Mouse (Mus musculus) midbrain, embryonic 13.5 days (tissue): ENCODE results near the gene Plekhb2. TPM values are rescaled to one million over a fixed set of nuclear protein-coding genes. Genes with fewer than 3 reads are reported as not detected.

Source experiments
- ATAC-seq: fragments of 200-750 bp; cut with Nextera tagmentation; 2 replicates; pipeline ENCODE4 v1.8.0; 2017; ENCODE audit warnings: mild to moderate bottlenecking, moderate TSS enrichment, moderate library complexity
- H3K27ac ChIP-seq: fragments of 300-500 bp; sonication (generic); 2 replicates; pipeline ENCODE4 v1.5.1; 2015; ENCODE audit warnings: inconsistent platforms, mild to moderate bottlenecking, moderate library complexity
- H3K27me3 ChIP-seq: fragments of 300-500 bp; sonication (generic); 2 replicates; pipeline ENCODE4 v1.6.1; 2015; ENCODE audit warnings: mild to moderate bottlenecking, inconsistent platforms
- H3K36me3 ChIP-seq: fragments of 300-500 bp; sonication (generic); 2 replicates; pipeline ENCODE4 v1.6.1; 2015; ENCODE audit warnings: mild to moderate bottlenecking, inconsistent platforms
- H3K4me1 ChIP-seq: fragments of 300-500 bp; sonication (generic); replicated peaks from 2 replicates; pipeline ENCODE4 v1.6.1; 2015; ENCODE audit warnings: inconsistent platforms
- H3K4me2 ChIP-seq: fragments of 300-500 bp; sonication (generic); replicated peaks from 2 replicates; pipeline ENCODE4 v1.6.1; 2015; ENCODE audit warnings: moderate library complexity, mild to moderate bottlenecking, inconsistent platforms
- H3K4me3 ChIP-seq: fragments of 300-500 bp; sonication (generic); replicated peaks from 2 replicates; pipeline ENCODE4 v1.5.1; 2015; ENCODE audit warnings: mild to moderate bottlenecking, inconsistent platforms
- H3K9ac ChIP-seq: fragments of 300-500 bp; sonication (generic); replicated peaks from 2 replicates; pipeline ENCODE4 v1.6.1; 2015; ENCODE audit warnings: mild to moderate bottlenecking, inconsistent platforms
- H3K9me3 ChIP-seq: fragments of 300-500 bp; sonication (generic); 2 replicates; pipeline ENCODE4 v1.6.1; 2016; ENCODE audit warnings: mild to moderate bottlenecking, inconsistent platforms
- WGBS: fragments of 180-500 bp; shearing (Covaris S2); methylation state at CpG from one replicate; pipeline ENCODE4 v1.1.7; 2015; 5-methylcytosine and 5-hydroxymethylcytosine counted together
- polyA plus RNA-seq: library from polyadenylated mRNA; unstranded; fragments of >200 nt; fragmentation: Nextera tagmentation; extraction: Ambion mirVana; gene quantifications from 2 replicates; pipeline ENCODE4 v1.2.1, GENCODE M21; 2015

Gene Plekhb2
- polyA plus RNA-seq, 1 experiment from 2014 or later = 62.7 TPM

DNA sequence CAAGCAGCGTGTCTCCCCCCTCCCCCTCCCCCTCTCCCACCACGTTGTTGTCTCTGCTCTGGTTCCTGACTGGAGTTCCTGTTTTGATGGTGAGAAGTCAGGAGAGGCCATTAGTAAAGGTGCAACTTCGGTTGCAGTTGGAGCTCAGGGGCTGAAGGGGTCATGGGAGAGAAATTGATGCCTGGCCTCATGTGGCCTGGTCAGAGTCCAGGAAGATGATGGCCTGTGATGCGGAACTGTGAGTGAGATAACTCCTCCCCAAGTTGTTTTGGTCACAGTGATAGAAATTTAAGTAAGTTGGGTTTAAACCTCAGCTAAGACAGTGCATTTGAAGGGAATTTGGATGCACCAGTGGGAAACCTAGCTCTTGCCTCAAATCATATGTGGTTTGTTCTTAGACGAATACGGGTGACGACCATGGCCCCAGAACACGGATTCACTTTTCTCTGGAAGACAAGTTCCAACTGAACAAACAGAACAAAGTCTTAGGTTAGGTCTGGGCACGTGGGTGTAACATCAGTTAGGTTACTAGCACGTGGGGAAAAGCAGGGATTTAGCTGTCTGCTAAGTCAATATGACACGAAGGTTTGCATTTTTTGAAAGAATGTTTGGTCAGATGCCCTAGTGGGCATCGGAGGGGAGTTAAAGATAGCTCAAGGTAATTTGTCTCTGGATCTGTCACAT lies 5.4 kb downstream of the Plekhb2 start:
- Histone ChIP-seq H3K9me3 (no peaks in the 10 kb centered on the region), H3K9ac (no peak overlapping the region), H3K27me3 (no peaks in the 10 kb centered on the region), H3K4me1 (peaks cover 31% of the 10 kb centered on the region), H3K4me3 (no peak overlapping the region), H3K27ac (no peak overlapping the region), H3K36me3 (0 out of 2 replicates have a peak, but pooled peaks cover 2% of the 10 kb centered on the region), H3K4me2 (no peak overlapping the region)
- 84% methylated on average over 12 of the region's 12 CpGs for WGBS
- ATAC-seq = no peak

DNA sequence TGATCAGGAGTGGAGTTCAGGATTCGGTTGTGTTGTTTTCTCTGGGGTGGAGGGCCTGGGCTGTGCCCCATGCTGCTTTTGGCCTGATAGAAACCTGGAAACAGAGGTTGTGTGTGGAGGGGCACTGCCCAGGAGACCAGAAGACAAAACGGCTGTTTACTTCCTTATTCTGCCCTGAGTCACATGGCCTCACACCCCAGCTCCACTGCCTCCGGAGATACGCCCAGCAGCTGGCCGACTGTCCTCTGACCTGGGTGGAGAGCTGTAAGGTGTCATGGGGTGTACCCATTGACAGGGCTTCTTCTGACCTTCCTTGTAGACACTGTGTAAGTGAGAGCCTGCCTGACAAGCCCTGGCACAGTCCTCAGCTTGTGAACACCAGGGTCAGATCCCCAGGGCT lies 8.9 kb downstream of the Plekhb2 start:
- Histone ChIP-seq H3K27ac (no peak overlapping the region), H3K4me2 (no peak overlapping the region), H3K9me3 (no peaks in the 10 kb centered on the region), H3K36me3 (peaks cover 23% of the 10 kb centered on the region), H3K4me1 (no peaks in the 10 kb centered on the region), H3K4me3 (no peak overlapping the region), H3K27me3 (no peaks in the 10 kb centered on the region), H3K9ac (no peak overlapping the region)
- WGBS = 82% methylated on average over 5 of the region's 5 CpGs
- no peak for ATAC-seq

GRCm38 (mm10) chr1:34859761-34860160 lies 10.0 kb downstream of the Plekhb2 start:
- no peak overlapping the region for H3K4me3 ChIP-seq
- H3K27me3 ChIP-seq = no peaks in the 10 kb centered on the region
- no peaks in the 10 kb centered on the region for H3K4me1 ChIP-seq
- no peak overlapping the region for H3K27ac ChIP-seq
- no peak for ATAC-seq
- no peak overlapping the region for H3K4me2 ChIP-seq
- 76% methylated on average over 3 of the region's 3 CpGs for WGBS
- H3K9me3 ChIP-seq = no peaks in the 10 kb centered on the region
- peaks cover 34% of the 10 kb centered on the region for H3K36me3 ChIP-seq
- H3K9ac ChIP-seq = no peak overlapping the region

DNA sequence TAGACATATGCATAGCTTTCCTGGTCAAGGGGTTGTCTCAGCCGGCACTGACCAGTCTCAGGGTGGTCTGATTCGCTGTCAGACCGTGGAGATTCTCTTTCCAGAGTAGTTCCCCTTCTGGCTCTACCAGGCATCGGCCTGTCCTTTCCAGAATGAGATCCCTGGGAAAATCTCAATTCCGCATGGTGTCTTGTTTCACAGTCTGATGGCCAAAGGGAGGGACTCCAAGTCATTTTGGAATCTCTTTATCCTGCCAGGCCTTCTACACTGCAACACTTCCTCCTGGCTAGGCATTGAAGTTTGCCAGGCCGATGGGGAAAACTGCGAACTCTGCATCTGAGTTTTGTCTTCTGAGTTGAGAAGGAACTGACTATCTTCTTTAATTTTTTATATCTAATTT lies 10.4 kb downstream of the Plekhb2 start:
- H3K9me3 ChIP-seq = no peaks in the 10 kb centered on the region
- no peak overlapping the region for H3K27ac ChIP-seq
- H3K9ac ChIP-seq = no peak overlapping the region
- H3K4me1 ChIP-seq = no peaks in the 10 kb centered on the region
- no peak overlapping the region for H3K4me3 ChIP-seq
- no peak overlapping the region for H3K4me2 ChIP-seq
- no peak for ATAC-seq
- WGBS = 92% methylated on average over 7 of the region's 7 CpGs
- peaks cover 38% of the 10 kb centered on the region for H3K36me3 ChIP-seq
- H3K27me3 ChIP-seq = no peaks in the 10 kb centered on the region

DNA sequence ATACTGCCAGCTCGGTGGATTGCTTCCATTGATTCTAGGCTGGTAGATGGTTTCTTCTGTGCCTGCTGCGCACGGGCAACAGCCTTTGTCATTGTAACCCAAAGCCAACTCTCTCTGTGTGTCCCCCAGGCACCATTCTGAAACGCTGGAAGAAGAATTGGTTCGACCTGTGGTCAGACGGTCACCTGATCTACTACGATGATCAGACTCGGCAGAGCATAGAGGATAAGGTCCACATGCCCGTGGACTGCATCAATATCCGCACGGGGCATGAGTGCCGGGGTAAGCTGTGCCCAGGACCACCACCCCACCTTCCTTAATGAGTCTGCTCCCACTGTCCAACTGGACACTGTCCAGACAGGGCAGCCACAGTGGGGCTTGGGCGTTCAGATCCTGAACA lies 13.1 kb downstream of the Plekhb2 start:
- Histone ChIP-seq H3K27ac (no peak overlapping the region), H3K9me3 (no peaks in the 10 kb centered on the region), H3K4me2 (no peak overlapping the region), H3K4me3 (no peak overlapping the region), H3K27me3 (no peaks in the 10 kb centered on the region), H3K9ac (no peak overlapping the region), H3K36me3 (peaks cover 50% of the 10 kb centered on the region), H3K4me1 (no peaks in the 10 kb centered on the region)
- ATAC-seq = no peak
- 96% methylated on average over 13 of the region's 13 CpGs for WGBS

- Histone ChIP-seq H3K36me3 (peaks cover 55% of the 10 kb centered on the region), H3K9me3 (no peaks in the 10 kb centered on the region), H3K4me3 (no peak overlapping the region), H3K4me1 (no peaks in the 10 kb centered on the region), H3K9ac (no peak overlapping the region), H3K27me3 (no peaks in the 10 kb centered on the region), H3K27ac (no peak overlapping the region), H3K4me2 (no peak overlapping the region)
- ATAC-seq = no peak
- WGBS = 96% methylated on average over 7 of the region's 7 CpGs
Measured at GRCm38 (mm10) chr1:34863323-34863722, 13.5 kb downstream of the Plekhb2 start.

GRCm38 (mm10) chr1:34864243-34864642 lies 14.5 kb downstream of the Plekhb2 start:
- Histone ChIP-seq H3K4me1 (no peaks in the 10 kb centered on the region), H3K4me2 (no peak overlapping the region), H3K9me3 (no peaks in the 10 kb centered on the region), H3K36me3 (peaks cover 63% of the 10 kb centered on the region), H3K27me3 (no peaks in the 10 kb centered on the region), H3K9ac (no peak overlapping the region), H3K27ac (no peak overlapping the region), H3K4me3 (no peak overlapping the region)
- no peak for ATAC-seq
- WGBS = 90% methylated on average over 7 of the region's 7 CpGs

DNA sequence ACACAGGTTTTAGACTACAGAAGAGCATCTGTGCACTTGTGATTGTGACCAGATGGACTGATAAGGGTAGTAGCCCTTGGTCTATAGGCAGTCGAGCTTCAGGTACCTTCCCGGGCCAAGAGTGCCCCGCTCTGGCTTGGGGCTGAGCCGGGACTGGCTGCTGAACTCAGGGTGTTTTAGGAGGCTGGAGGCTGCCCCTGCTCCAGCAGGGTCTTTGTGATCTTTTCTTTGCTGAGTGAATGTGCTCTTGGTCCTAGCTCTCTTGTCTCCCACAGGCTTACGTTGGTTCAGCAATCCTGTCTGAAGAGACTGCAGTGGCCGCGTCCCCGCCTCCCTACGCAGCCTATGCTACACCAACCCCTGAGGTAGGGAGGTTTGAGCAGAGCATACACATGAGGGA lies 16.1 kb downstream of the Plekhb2 start:
- H3K9me3 ChIP-seq = no peaks in the 10 kb centered on the region
- H3K27ac ChIP-seq = no peak overlapping the region
- ATAC-seq = no peak
- no peak overlapping the region for H3K4me3 ChIP-seq
- WGBS = 86% methylated on average over 9 of the region's 9 CpGs
- H3K36me3 ChIP-seq = peaks cover 72% of the 10 kb centered on the region
- no peak overlapping the region for H3K4me2 ChIP-seq
- no peaks in the 10 kb centered on the region for H3K4me1 ChIP-seq
- H3K27me3 ChIP-seq = no peaks in the 10 kb centered on the region
- H3K9ac ChIP-seq = no peak overlapping the region

- H3K4me1 ChIP-seq = no peaks in the 10 kb centered on the region
- H3K27ac ChIP-seq = no peak overlapping the region
- H3K9ac ChIP-seq = no peak overlapping the region
- H3K4me3 ChIP-seq = no peak overlapping the region
- peaks cover 79% of the 10 kb centered on the region for H3K36me3 ChIP-seq
- H3K4me2 ChIP-seq = no peak overlapping the region
- peak; percentile 80 for ATAC-seq
- H3K9me3 ChIP-seq = no peaks in the 10 kb centered on the region
- no peaks in the 10 kb centered on the region for H3K27me3 ChIP-seq
- WGBS = 54% methylated on average over 10 of the region's 10 CpGs
Measured at GRCm38 (mm10) chr1:34866815-34867573, 17.2 kb downstream of the Plekhb2 start.

DNA sequence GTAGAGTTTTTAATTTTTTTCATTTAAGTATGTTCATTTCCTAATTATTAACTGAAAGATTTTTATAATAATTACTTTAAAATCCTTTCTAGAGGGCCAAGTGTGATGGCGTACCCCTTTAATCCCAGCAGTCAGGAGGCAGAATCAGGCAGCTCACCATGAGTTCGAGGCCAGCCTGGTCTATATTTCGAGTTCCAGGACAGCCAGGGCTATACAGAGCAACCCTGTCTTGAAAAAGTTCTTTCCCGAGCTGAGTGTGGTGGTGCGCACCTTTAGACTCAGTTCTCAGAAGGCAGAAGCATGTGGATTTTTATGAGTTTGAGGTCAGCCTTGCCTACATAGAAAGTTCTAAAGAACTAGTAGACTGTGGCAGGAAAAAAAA lies 17.8 kb downstream of the Plekhb2 start:
- 98% methylated on average over 5 of the region's 5 CpGs for whole genome bisulfite sequencing

GRCm38 (mm10) chr1:34868391-34868790 lies 18.6 kb downstream of the Plekhb2 start:
- no peaks in the 10 kb centered on the region for H3K4me1 ChIP-seq
- peaks cover 77% of the 10 kb centered on the region for H3K36me3 ChIP-seq
- no peak overlapping the region for H3K27ac ChIP-seq
- ATAC-seq = no peak
- H3K4me3 ChIP-seq = no peak overlapping the region
- WGBS = 91% methylated on average over 8 of the region's 8 CpGs
- no peak overlapping the region for H3K9ac ChIP-seq
- no peak overlapping the region for H3K4me2 ChIP-seq
- no peaks in the 10 kb centered on the region for H3K9me3 ChIP-seq
- no peaks in the 10 kb centered on the region for H3K27me3 ChIP-seq

More for the DNA sequence above, 17.8 kb downstream of the Plekhb2 start:
- Histone ChIP-seq H3K4me3 (no peak overlapping the region), H3K9ac (no peak overlapping the region), H3K4me2 (no peak overlapping the region), H3K4me1 (no peaks in the 10 kb centered on the region), H3K9me3 (no peaks in the 10 kb centered on the region), H3K36me3 (peaks cover 77% of the 10 kb centered on the region), H3K27me3 (no peaks in the 10 kb centered on the region), H3K27ac (no peak overlapping the region)
- ATAC-seq = no peak

DNA sequence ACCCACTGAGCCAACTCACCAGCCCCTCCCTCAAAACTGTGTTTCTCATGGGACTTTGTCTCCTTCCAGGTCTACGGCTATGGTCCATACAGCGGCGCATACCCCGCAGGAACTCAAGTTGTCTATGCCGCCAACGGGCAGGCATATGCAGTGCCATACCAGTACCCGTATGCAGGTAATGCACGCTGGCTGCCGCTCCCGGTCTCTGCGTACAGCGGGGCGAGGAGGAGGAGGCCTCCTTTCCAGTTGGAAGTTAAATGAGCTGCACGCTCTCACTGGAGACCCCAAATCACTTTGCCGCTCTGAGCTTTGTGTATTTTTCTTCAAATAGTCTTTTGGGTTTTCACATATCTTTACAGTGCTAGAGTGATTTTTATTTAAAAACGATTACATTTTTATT lies 19.5 kb downstream of the Plekhb2 start:
- ATAC-seq = no peak
- Histone ChIP-seq H3K9ac (no peak overlapping the region), H3K36me3 (peaks cover 77% of the 10 kb centered on the region), H3K27ac (no peak overlapping the region), H3K4me2 (no peak overlapping the region), H3K4me3 (no peak overlapping the region), H3K9me3 (no peaks in the 10 kb centered on the region), H3K4me1 (no peaks in the 10 kb centered on the region), H3K27me3 (no peaks in the 10 kb centered on the region)
- 96% methylated on average over 16 of the region's 16 CpGs for WGBS
